Mouse (Mus musculus): ENCODE results near the gene Ankrd61. TPM values are rescaled to one million over a fixed set of nuclear protein-coding genes. Genes with fewer than 3 reads are reported as not detected.

Gene Ankrd61
- polyA plus RNA-seq, 1 experiment from 2014 or later = 0.16 TPM

DNA sequence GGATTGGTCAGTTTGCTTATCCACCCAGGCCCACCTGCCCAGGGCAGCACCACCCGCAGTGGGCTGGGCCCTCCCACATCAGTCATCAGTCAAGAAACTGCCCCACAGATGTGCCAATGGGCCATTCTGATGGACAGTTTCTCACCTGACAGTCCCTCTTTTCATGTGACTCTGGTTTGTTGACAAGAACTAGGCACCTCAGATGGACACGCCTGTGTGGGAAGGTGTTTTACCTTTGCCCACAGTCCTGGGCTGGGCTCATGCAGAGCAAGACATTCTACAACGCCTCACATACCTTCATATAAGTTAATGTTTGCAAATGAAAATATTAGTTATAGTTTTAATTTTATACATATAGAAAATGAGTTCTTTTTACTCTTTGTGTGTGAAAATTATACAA is 20.6 kb upstream of the Ankrd61 start:
- no peaks in the 10 kb centered on the region for H3K27me3 ChIP-seq (replicated peaks; ENCODE audit: insufficient read depth, low read length)

DNA sequence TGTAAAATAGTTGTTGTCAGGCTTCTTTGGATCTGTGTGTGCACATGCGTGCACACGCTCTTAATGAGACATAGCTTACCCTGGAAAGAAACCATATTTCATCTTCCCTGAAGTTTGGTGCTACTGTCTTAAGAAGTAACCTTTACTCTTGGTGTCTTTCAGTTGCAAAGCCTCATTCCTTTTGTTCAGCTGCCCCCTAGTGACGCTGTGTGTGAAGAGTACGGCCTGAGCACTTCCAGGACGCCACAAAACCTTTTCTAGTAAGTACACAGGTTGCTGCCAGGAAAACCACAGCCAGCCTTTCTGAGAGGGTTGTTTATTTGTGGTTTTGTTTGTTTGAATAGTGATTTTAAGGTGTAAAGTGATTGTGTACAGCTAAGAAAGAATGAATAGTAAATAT is 19.9 kb upstream of the Ankrd61 start:
- DNase-seq (ENCODE audit: low spot score) = peak; percentile 74
- H3K36me3 ChIP-seq (ENCODE audit: insufficient read depth, low read length) = no peaks in the 10 kb centered on the region; the same call in 1 of the 2 replicates
- H3K9me3 ChIP-seq (ENCODE audit: low read length) = no peaks in the 10 kb centered on the region
- no peaks in the 10 kb centered on the region for H3K4me1 ChIP-seq (ENCODE audit: insufficient read depth, low read depth, low read length)
- no peak overlapping the region for H3K4me3 ChIP-seq (ENCODE audit: low read depth, low read length)
- H3K9ac ChIP-seq (replicated peaks; ENCODE audit: low read depth) = no peak overlapping the region
- H3K27ac ChIP-seq (ENCODE audit: low read length) = no peak overlapping the region
- WGBS = 47% methylated on average over 5 of the region's 5 CpGs
- no peak overlapping the region for H3K4me2 ChIP-seq (replicated peaks; ENCODE audit: low read depth, low read length)
- no peaks in the 10 kb centered on the region for H3K27me3 ChIP-seq (replicated peaks; ENCODE audit: insufficient read depth, low read length)
- ATAC-seq = peak; percentile 53
- TF ChIP-seq EP300 (IDR thresholded peaks at IDR 0.05) (no peak), CTCF (IDR thresholded peaks at IDR 0.05) (peak; percentile 75)

More for the DNA sequence above, 20.6 kb upstream of the Ankrd61 start:
- Histone ChIP-seq H3K4me2 (replicated peaks; ENCODE audit: low read depth, low read length) (no peak overlapping the region), H3K4me1 (ENCODE audit: insufficient read depth, low read depth, low read length) (no peaks in the 10 kb centered on the region), H3K9me3 (ENCODE audit: low read length) (no peaks in the 10 kb centered on the region), H3K4me3 (ENCODE audit: low read depth, low read length) (no peak overlapping the region), H3K9ac (replicated peaks; ENCODE audit: low read depth) (no peak overlapping the region), H3K27ac (ENCODE audit: low read length) (no peak overlapping the region), H3K36me3 (ENCODE audit: insufficient read depth, low read length) (no peaks in the 10 kb centered on the region; the same call in 1 of the 2 replicates)
- ATAC-seq = no peak
- 91% methylated on average over 3 of the region's 3 CpGs for WGBS
- no peak for TF ChIP-seq EP300 (IDR thresholded peaks at IDR 0.05)
- no peak for TF ChIP-seq CTCF (IDR thresholded peaks at IDR 0.05)
- DNase-seq (ENCODE audit: low spot score) = no peak

DNA sequence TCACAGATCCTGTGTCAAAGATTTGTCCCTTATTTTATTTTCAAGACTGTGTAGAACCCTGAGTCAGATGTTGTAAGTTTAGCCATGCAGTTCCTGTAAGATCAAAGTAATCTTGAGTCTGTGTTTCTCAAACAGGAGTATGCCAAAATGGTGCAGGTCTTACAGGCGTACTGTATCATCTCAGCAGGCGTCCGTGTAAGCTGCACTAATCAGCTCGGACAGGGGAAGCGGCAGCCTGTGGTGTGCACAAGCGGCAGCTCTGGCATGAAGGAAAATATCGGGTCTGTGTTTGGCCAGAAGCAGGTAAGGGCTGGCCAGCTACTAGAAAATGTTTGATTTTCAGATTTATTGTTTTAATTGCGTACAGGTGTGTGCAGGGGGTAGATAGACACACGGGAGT is 18.7 kb upstream of the Ankrd61 start:
- Histone ChIP-seq H3K4me1 (ENCODE audit: insufficient read depth, low read depth, low read length) (no peaks in the 10 kb centered on the region), H3K4me3 (ENCODE audit: low read depth, low read length) (no peak overlapping the region), H3K27ac (ENCODE audit: low read length) (no peak overlapping the region), H3K9me3 (ENCODE audit: low read length) (no peaks in the 10 kb centered on the region), H3K27me3 (replicated peaks; ENCODE audit: insufficient read depth, low read length) (no peaks in the 10 kb centered on the region), H3K4me2 (replicated peaks; ENCODE audit: low read depth, low read length) (no peak overlapping the region), H3K36me3 (ENCODE audit: insufficient read depth, low read length) (no peaks in the 10 kb centered on the region; the same call in 1 of the 2 replicates), H3K9ac (replicated peaks; ENCODE audit: low read depth) (no peak overlapping the region)
- ATAC-seq (no peak), DNase-seq (ENCODE audit: low spot score) (no peak)
- 94% methylated on average over 9 of the region's 9 CpGs for WGBS
- no peak for TF ChIP-seq CTCF (IDR thresholded peaks at IDR 0.05)
- TF ChIP-seq EP300 (IDR thresholded peaks at IDR 0.05) = no peak

DNA sequence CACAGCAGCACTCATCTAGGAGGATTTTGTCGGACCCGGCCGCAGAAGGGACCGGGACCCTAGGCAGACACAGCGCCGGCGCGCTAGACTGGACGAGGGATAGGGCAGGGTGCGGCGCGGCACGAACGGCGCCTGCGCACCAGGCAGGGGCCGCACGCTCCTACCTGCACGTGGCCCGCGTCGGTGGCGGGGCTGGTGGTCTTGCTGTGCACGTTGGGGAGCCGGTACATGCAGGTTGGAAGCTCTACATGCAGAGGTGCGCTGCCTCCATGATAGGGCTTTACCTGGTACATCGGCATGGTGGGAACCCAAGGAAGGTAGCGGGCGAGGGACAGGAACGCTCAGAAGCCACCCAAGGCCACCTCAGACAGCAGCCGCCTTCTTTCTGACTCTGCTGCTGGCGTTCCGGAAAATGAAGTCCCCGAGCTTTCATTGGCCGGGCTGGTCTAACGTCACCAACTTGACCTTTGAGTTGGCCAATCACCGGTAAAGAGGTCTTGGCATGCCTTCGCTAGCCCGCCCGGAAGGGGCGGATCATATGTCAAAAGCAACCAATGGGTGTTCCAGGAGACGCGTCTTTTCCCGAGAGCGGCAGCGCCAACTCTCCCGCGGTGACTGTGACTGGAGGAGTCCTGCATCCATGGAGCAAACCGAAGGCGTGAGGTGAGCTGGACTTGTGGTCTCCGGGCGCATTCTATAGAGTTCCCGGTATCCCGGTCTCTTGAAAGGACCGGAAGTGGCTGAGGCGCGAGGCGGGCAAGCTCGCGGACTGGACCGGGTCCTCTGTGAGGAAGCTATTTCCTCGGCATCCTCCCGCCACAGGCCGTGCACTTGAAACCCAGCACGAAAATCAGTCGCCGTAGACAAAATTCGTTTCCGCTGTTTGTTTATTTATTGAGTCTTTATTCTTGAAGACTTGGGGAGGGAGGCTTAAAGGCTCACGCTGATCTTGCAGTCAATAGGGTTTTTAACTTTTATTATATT is 12.2 kb upstream of the Ankrd61 start, which contains the start of the genes Aimp2 and Pms2:
TSS of gene Aimp2 (minus strand) at position 431 of the 984 bp plus-strand sequence.
TSS of gene Pms2 (plus strand) at position 548 of the 984 bp plus-strand sequence.
- Histone ChIP-seq H3K27ac (ENCODE audit: low read length) (peak within 1 kb of the TSS; percentile 91), H3K4me3 (ENCODE audit: low read depth, low read length) (peak within 1 kb of the TSS; percentile 69), H3K4me1 (ENCODE audit: insufficient read depth, low read depth, low read length) (peaks cover 11% of the 10 kb centered on the region; the same call in 1 of the 2 replicates), H3K9ac (replicated peaks; ENCODE audit: low read depth) (peak within 1 kb of the TSS; percentile 68), H3K36me3 (ENCODE audit: insufficient read depth, low read length) (no peaks in the 10 kb centered on the region), H3K27me3 (replicated peaks; ENCODE audit: insufficient read depth, low read length) (no peaks in the 10 kb centered on the region), H3K4me2 (replicated peaks; ENCODE audit: low read depth, low read length) (peak within 1 kb of the TSS; percentile 82), H3K9me3 (ENCODE audit: low read length) (no peaks in the 10 kb centered on the region)
- TF ChIP-seq EP300 (IDR thresholded peaks at IDR 0.05) (peak; percentile 16; the same call in 1 of the 2 replicates), CTCF (IDR thresholded peaks at IDR 0.05) (no peak; the same call in 1 of the 2 replicates)
- WGBS = under 1% methylated on average over 70 of the region's 70 CpGs
- DNase-seq (ENCODE audit: low spot score) (peak; percentile 98), ATAC-seq (peak; percentile 99)

DNA sequence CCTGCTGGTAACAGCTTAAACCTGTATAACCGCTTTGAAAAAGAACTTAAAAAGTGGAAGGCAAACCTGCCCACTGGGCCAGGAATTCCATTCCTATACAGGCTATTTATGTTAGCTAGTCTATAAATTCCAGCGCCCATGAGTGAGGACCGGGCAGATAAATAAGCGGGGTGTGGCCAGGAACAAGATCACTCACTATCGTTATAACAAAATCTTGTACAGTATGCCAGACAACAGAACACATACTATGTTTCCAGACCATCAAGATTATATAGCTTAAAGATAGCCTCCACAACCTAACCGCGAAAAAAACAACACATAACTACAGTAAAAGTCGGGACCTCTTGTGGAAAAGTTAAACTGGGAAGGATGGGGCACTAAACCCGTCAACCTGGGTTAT is 11.4 kb upstream of the Ankrd61 start:
- peak; percentile 22 for DNase-seq (ENCODE audit: low spot score)
- Histone ChIP-seq H3K36me3 (ENCODE audit: insufficient read depth, low read length) (0 out of 2 replicates have a peak, but pooled peaks cover under 1% of the 10 kb centered on the region), H3K27ac (ENCODE audit: low read length) (peak overlapping the region; percentile 91), H3K27me3 (replicated peaks; ENCODE audit: insufficient read depth, low read length) (no peaks in the 10 kb centered on the region), H3K9me3 (ENCODE audit: low read length) (no peaks in the 10 kb centered on the region), H3K4me1 (ENCODE audit: insufficient read depth, low read depth, low read length) (peaks cover 11% of the 10 kb centered on the region; the same call in 1 of the 2 replicates), H3K4me3 (ENCODE audit: low read depth, low read length) (peak overlapping the region; percentile 69), H3K4me2 (replicated peaks; ENCODE audit: low read depth, low read length) (peak overlapping the region; percentile 82), H3K9ac (replicated peaks; ENCODE audit: low read depth) (peak overlapping the region; percentile 64)
- 3% methylated on average over 9 of the region's 9 CpGs for WGBS
- no peak for TF ChIP-seq EP300 (IDR thresholded peaks at IDR 0.05)
- TF ChIP-seq CTCF (IDR thresholded peaks at IDR 0.05) = no peak
- ATAC-seq = no peak

DNA sequence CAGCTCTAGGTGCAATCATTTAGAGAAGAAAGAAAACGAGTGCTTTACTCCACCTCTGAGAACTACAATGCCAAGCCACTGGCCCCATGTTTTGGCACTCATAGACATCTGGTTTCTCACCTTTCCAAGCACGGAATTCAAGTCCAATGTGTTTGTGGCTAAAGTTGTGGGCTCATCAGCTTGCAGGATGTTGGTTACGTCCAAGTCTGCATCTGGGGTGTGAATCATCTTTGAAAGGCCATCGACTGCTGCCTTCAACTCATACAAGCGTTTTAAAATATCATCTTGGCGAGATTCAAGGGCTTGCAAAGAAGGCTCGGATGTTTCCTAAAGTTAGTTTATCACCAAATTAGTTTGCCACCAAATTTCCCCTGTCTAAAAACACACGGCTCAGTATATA is 8.9 kb upstream of the Ankrd61 start:
- H3K4me2 ChIP-seq (replicated peaks; ENCODE audit: low read depth, low read length) = no peak overlapping the region
- no peak overlapping the region for H3K4me3 ChIP-seq (ENCODE audit: low read depth, low read length)
- H3K4me1 ChIP-seq (ENCODE audit: insufficient read depth, low read depth, low read length) = peaks cover 11% of the 10 kb centered on the region; the same call in 1 of the 2 replicates
- ATAC-seq (no peak), DNase-seq (ENCODE audit: low spot score) (no peak)
- no peak overlapping the region for H3K9ac ChIP-seq (replicated peaks; ENCODE audit: low read depth)
- 78% methylated on average over 8 of the region's 8 CpGs for WGBS
- H3K27me3 ChIP-seq (replicated peaks; ENCODE audit: insufficient read depth, low read length) = no peaks in the 10 kb centered on the region
- TF ChIP-seq CTCF (IDR thresholded peaks at IDR 0.05) = no peak
- no peak for TF ChIP-seq EP300 (IDR thresholded peaks at IDR 0.05)
- no peaks in the 10 kb centered on the region for H3K9me3 ChIP-seq (ENCODE audit: low read length)
- H3K27ac ChIP-seq (ENCODE audit: low read length) = no peak overlapping the region
- peaks cover 22% of the 10 kb centered on the region; the same call in 1 of the 2 replicates for H3K36me3 ChIP-seq (ENCODE audit: insufficient read depth, low read length)

Measured in lung, postnatal 0 days (tissue).